Mouse (Mus musculus) bone marrow macrophage, adult 2 months (primary cell): ENCODE results near the gene Ifih1.

Source experiments
- CTCF ChIP-seq: IDR thresholded peaks from 2 replicates; pipeline ENCODE4 v1.5.1; 2012; ENCODE audit warnings: low read depth, mild to moderate bottlenecking, low read length, moderate library complexity
- POLR2A ChIP-seq: IDR thresholded peaks from 2 replicates; pipeline ENCODE4 v1.6.1; 2012; ENCODE audit warnings: mild to moderate bottlenecking, low read depth, low read length, borderline replicate concordance

- TF ChIP-seq CTCF (no peak), POLR2A (no peak)
Measured at GRCm38 (mm10) chr2:62589333-62589732, 56.7 kb downstream of the Ifih1 start.
